Mouse (Mus musculus) lung, adult 18-20 months (tissue): ENCODE results near the gene Luzp4.
"Not testable (repeated sequence)": the region's sequence is repeated elsewhere in the genome, so short reads cannot be mapped to it uniquely, and the experiment has no call there.

Experiments used
- DNase-seq, 2 experiments: peaks; one replicate each; pipeline ENCODE4 v3.0.0; 2022; ENCODE audit warnings: mixed read lengths in 2 of 2

Luzp4 gene

GRCm38 (mm10) chrX:148857340-148857739, at the start of gene Luzp4:
Gene Luzp4 (plus strand): TSS chrX:148857640.
- DNase-seq: not testable (repeated sequence)

GRCm38 (mm10) chrX:148841801-148842200, 15.6 kb upstream of the Luzp4 start:
- DNase-seq: not testable (repeated sequence)
